Mouse (Mus musculus) adrenal gland, postnatal 14 days (tissue): ENCODE measurements around the gene Col20a1. TPM values are rescaled to one million over a fixed set of nuclear protein-coding genes. Genes with fewer than 3 reads are reported as not detected.

ENCODE experiments used
- DNase-seq: peaks from one replicate; pipeline ENCODE4 v3.0.0; 2021; ENCODE audit warnings: mixed read lengths
- total RNA-seq: library from RNA; stranded (reverse); gene quantifications from 2 replicates; pipeline ENCODE4 v1.2.3, GENCODE M21; 2021

Gene Col20a1
- total RNA-seq, 1 experiment from 2014 or later, result 3.5 TPM

- no peak for DNase-seq
Measured at GRCm38 (mm10) chr2:181065827-181066226, 79.5 kb downstream of the Col20a1 start.

Other genes with a start within 250 kb of the Col20a1 start
- gene Bhlhe23, start 209.6 kb upstream of the Col20a1 start, total RNA-seq, result not detected in 2 replicates
- gene Ythdf1, start 65.6 kb upstream of the Col20a1 start, total RNA-seq, result 52.0 and 61.3 TPM in 2 replicates
- not detected in 2 replicates for gene Birc7, start 57.5 kb upstream of the Col20a1 start, total RNA-seq
- gene Nkain4, start 31.8 kb upstream of the Col20a1 start, total RNA-seq, result 5.2 and 6.6 TPM in 2 replicates
- gene Arfgap1, start 19.3 kb upstream of the Col20a1 start, total RNA-seq, result 47.9 and 54.8 TPM in 2 replicates
- gene Chrna4, start 57.0 kb downstream of the Col20a1 start, total RNA-seq, result 5.6 and 9.6 TPM in 2 replicates
- 6.0 and 6.8 TPM in 2 replicates for gene Kcnq2, start 148.8 kb downstream of the Col20a1 start, total RNA-seq
- 38.4 and 47.9 TPM in 2 replicates for gene Eef1a2, start 170.5 kb downstream of the Col20a1 start, total RNA-seq
- 95.5 and 98.6 TPM in 2 replicates for gene Ppdpf, start 200.7 kb downstream of the Col20a1 start, total RNA-seq
- gene Ptk6, start 216.3 kb downstream of the Col20a1 start, total RNA-seq, result 0.11 TPM in 1 of 2 replicates, not detected in the other
- 0.56 and 0.60 TPM in 2 replicates for gene Srms, start 226.7 kb downstream of the Col20a1 start, total RNA-seq
- gene Fndc11, start 233.5 kb downstream of the Col20a1 start, total RNA-seq, result not detected in 2 replicates